Mouse (Mus musculus) CH12.LX (cell line): ENCODE data around the gene 4930564D02Rik.

Experiments
- CTCF ChIP-seq, 2 experiments: IDR thresholded peaks in 1 of 2; conservative IDR thresholded peaks in 1 of 2; 2 replicates each; pipeline ENCODE4 v1.5.1; 2011 to 2012; ENCODE audit warnings: low read depth in 2 of 2, low read length in 2 of 2, improper control_type of control experiment in 1 of 2, inconsistent platforms in 1 of 2, mild to moderate bottlenecking in 1 of 2, moderate library complexity in 1 of 2
- JUND ChIP-seq: conservative IDR thresholded peaks from 2 replicates; pipeline ENCODE4 v1.6.1; 2011; ENCODE audit warnings: low read depth, low read length, improper control_type of control experiment
- MAX ChIP-seq: IDR thresholded peaks from 2 replicates; pipeline ENCODE4 v1.6.1; 2011; ENCODE audit warnings: low read length, improper control_type of control experiment
- MEF2A ChIP-seq: IDR thresholded peaks from 2 replicates; pipeline ENCODE4 v1.6.1; 2014; ENCODE audit warnings: low read depth, mild to moderate bottlenecking, inconsistent platforms, low read length, improper control_type of control experiment, borderline replicate concordance
- NELFE ChIP-seq: IDR thresholded peaks from 2 replicates; pipeline ENCODE4 v1.6.1; 2011; ENCODE audit warnings: low read depth, low read length, improper control_type of control experiment
- POLR2A ChIP-seq: IDR thresholded peaks from 2 replicates; pipeline ENCODE4 v1.6.1; 2011; ENCODE audit warnings: low read depth, mild to moderate bottlenecking, improper control_type of control experiment, low read length
- TBP ChIP-seq: conservative IDR thresholded peaks from 2 replicates; pipeline ENCODE4 v1.6.1; 2011; ENCODE audit warnings: low read depth, low read length, improper control_type of control experiment
- ZC3H11A ChIP-seq: IDR thresholded peaks from 2 replicates; pipeline ENCODE4 v1.6.1; 2012; ENCODE audit warnings: low read depth, mild to moderate bottlenecking, inconsistent platforms, low read length, improper control_type of control experiment

- TF ChIP-seq TBP, result no peak
- no peak for TF ChIP-seq NELFE
- TF ChIP-seq CTCF (conservative IDR thresholded peaks at IDR 0.05 in 1 of 2, IDR thresholded peaks at IDR 0.05 in 1 of 2; ENCODE audit: low read depth in 2 of 2, low read length in 2 of 2), result no peak
- no peak for TF ChIP-seq ZC3H11A
- TF ChIP-seq POLR2A, result no peak
- TF ChIP-seq JUND, result no peak
- no peak for TF ChIP-seq MEF2A
- no peak for TF ChIP-seq MAX
These were observed 5.9 kb downstream of the 4930564D02Rik start for GRCm38 (mm10) chr3:105072536-105072935.
